28 mouse cellular contexts compared by ENCODE assay signal in the genomic region with DNA sequence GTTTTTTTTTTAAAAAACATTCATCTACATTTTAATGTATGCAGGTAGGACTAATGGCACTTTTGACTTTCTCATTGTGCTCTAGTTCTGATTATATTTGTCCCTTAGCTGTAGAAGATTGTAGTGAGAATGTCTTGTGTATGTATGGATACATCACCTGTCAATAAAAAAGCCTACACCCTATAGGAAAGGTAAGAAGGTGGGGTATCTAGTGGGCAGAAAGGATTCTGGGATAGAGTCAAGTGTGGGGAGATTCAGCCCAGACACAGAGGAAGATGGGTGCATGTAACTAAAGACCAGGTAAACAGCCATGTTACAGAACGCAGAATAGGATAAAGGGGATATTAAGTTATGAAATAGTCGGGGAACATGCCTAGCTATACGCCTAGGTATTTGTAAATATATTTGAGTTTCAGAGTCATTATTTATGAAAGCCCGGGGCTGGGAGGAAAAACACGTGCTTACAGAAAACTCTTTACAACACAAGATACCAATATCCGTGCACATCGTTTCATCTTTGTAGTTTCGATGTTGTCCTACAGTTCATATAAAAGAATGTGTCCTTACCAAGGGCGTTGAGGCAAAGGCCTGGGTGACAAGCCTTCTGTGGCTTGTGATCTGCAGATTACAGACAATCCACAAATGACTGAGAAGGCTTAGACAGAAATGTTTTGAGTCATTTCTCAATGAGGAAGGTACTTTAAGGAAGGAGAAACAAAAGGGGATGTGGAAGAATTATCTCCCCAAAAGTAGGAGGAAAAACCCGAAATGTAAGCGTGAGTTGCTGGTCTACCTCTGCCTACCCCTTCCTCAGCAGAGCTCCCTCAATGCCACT. TPM values are rescaled to one million over a fixed set of nuclear protein-coding genes. Genes with fewer than 3 reads are reported as not detected.
DNase-seq lines count a peak whose midpoint lies in the region; ATAC-seq and TF ChIP-seq lines count a peak whose summit lies in the region.
"Had no signal": no experiment of that assay in that cellular context is flagged by ENCODE, and none has a peak within 500 bp of the region (broad histone marks: within the 10 kb centered on the region; RNA-seq: fewer than 3 reads in every experiment).

No protein-coding gene starts in this region.

- H3K4me3 ChIP-seq in liver, embryonic 11.5 days (ENCODE audit: low read depth, low read length) = no peak overlapping the region
- no peak overlapping the region for H3K4me3 ChIP-seq in liver, postnatal 0 days (ENCODE audit: low read depth, low read length)
- H3K4me3 ChIP-seq: embryonic facial prominence, embryonic 12.5 days; forebrain, embryonic 12.5 days; gastrocnemius, adult 2 months; heart, embryonic 12.5 days; hindbrain, embryonic 10.5 days; layer of hippocampus, adult 2 months; limb, embryonic 13.5 days; neural tube, embryonic 12.5 days; stomach, embryonic 15.5 days had no signal

- DNase-seq in 416B (ENCODE audit: low read depth) = peak; percentile 28
- peak; percentile 89 for DNase-seq in MEL-GATA-1-ER (ENCODE audit: extremely low read depth, low read depth)
- DNase-seq in liver, embryonic 11.5 days (ENCODE audit: low spot score) = no peak
- no peak for DNase-seq in liver, postnatal 0 days
- no peak for DNase-seq in layer of hippocampus, postnatal 25 days (ENCODE audit: extremely low spot score in 1 of 2, low spot score in 1 of 2)
- no peak for DNase-seq in adrenal gland, postnatal 14 days
- no peak for DNase-seq in layer of hippocampus, adult 8-10 months (ENCODE audit: low spot score in 2 of 2)
- no peak for DNase-seq in right cerebral cortex, postnatal 25 days
- DNase-seq: adrenal gland, postnatal 25 days; B cell, adult 2 months; cerebellum, adult 11-12 months; cerebellum, postnatal 14 days; gastrocnemius, adult 2 months; heart, postnatal 10 days; kidney, postnatal 25 days; midbrain, embryonic 14.5 days; right cerebral cortex, postnatal 14 days; thymus, postnatal 36 days had no signal

- TF ChIP-seq CTCF in liver, postnatal 0 days (IDR thresholded peaks at IDR 0.05; ENCODE audit: low read depth) = no peak

- peaks cover 38% of the 10 kb centered on the region for H3K4me1 ChIP-seq in liver, embryonic 11.5 days (replicated peaks; ENCODE audit: control insufficient read depth, insufficient read depth, low read length)
- H3K4me1 ChIP-seq in liver, postnatal 0 days (ENCODE audit: insufficient read depth) = peaks cover 16% of the 10 kb centered on the region
- H3K4me1 ChIP-seq: limb, embryonic 13.5 days; neural tube, embryonic 12.5 days; stomach, embryonic 15.5 days had no signal

- no peak for ATAC-seq in liver, embryonic 11.5 days (replicated peaks; ENCODE audit: low FRiP score)
- ATAC-seq in liver, postnatal 0 days = no peak
- ATAC-seq: hindbrain, embryonic 16.5 days; intestine, embryonic 16.5 days had no signal

- H3K9ac ChIP-seq in liver, embryonic 11.5 days (ENCODE audit: low read depth, low read length) = no peak overlapping the region
- H3K9ac ChIP-seq in liver, postnatal 0 days (replicated peaks) = no peak overlapping the region
- H3K9ac ChIP-seq: embryonic facial prominence, embryonic 12.5 days; forebrain, embryonic 12.5 days; heart, embryonic 12.5 days; limb, embryonic 13.5 days; neural tube, embryonic 12.5 days; stomach, embryonic 15.5 days had no signal

- WGBS in liver, embryonic 11.5 days = 82% methylated on average over 11 of the region's 11 CpGs
- WGBS in liver, postnatal 0 days (ENCODE audit: insufficient replicate concordance) = 69% methylated on average over 11 of the region's 11 CpGs

- H3K27ac ChIP-seq in liver, embryonic 11.5 days (ENCODE audit: low read depth, low read length) = peak overlapping the region; percentile 92
- 0 out of 2 replicates have a peak overlapping the region, but pooled peaks have one; percentile 2 for H3K27ac ChIP-seq in liver, postnatal 0 days (ENCODE audit: low read depth)
- H3K27ac ChIP-seq: embryonic facial prominence, embryonic 12.5 days; forebrain, embryonic 12.5 days; gastrocnemius, adult 2 months; hindbrain, embryonic 10.5 days; layer of hippocampus, adult 2 months; limb, embryonic 13.5 days; neural tube, embryonic 12.5 days; stomach, embryonic 15.5 days had no signal

- H3K9me3 ChIP-seq in liver, embryonic 11.5 days (ENCODE audit: control insufficient read depth, low read length) = no peaks in the 10 kb centered on the region
- H3K9me3 ChIP-seq in liver, postnatal 0 days (ENCODE audit: low read length) = no peaks in the 10 kb centered on the region
- H3K9me3 ChIP-seq: embryonic facial prominence, embryonic 12.5 days; forebrain, embryonic 12.5 days; heart, embryonic 12.5 days; hindbrain, embryonic 10.5 days; limb, embryonic 13.5 days; neural tube, embryonic 12.5 days; stomach, embryonic 15.5 days had no signal

- TF ChIP-seq EP300 in liver, postnatal 0 days (IDR thresholded peaks at IDR 0.05; ENCODE audit: low read depth) = no peak

- no peaks in the 10 kb centered on the region for H3K36me3 ChIP-seq in liver, embryonic 11.5 days (ENCODE audit: control insufficient read depth, insufficient read depth, low read length)
- no peaks in the 10 kb centered on the region for H3K36me3 ChIP-seq in liver, postnatal 0 days (replicated peaks; ENCODE audit: insufficient read depth, low read length)
- H3K36me3 ChIP-seq: embryonic facial prominence, embryonic 12.5 days; forebrain, embryonic 12.5 days; heart, embryonic 12.5 days; hindbrain, embryonic 10.5 days; limb, embryonic 13.5 days; neural tube, embryonic 12.5 days; stomach, embryonic 15.5 days had no signal

- H3K4me2 ChIP-seq in liver, embryonic 11.5 days = no peak overlapping the region
- H3K4me2 ChIP-seq in liver, postnatal 0 days (ENCODE audit: low read depth, low read length) = no peak overlapping the region
- H3K4me2 ChIP-seq: embryonic facial prominence, embryonic 12.5 days; forebrain, embryonic 12.5 days; heart, embryonic 12.5 days; limb, embryonic 13.5 days; neural tube, embryonic 12.5 days; stomach, embryonic 15.5 days had no signal

- H3K27me3 ChIP-seq in liver, embryonic 11.5 days (replicated peaks; ENCODE audit: control insufficient read depth, insufficient read depth, low read length) = no peaks in the 10 kb centered on the region
- H3K27me3 ChIP-seq in liver, postnatal 0 days (ENCODE audit: insufficient read depth, low read length) = no peaks in the 10 kb centered on the region
- H3K27me3 ChIP-seq: embryonic facial prominence, embryonic 12.5 days; forebrain, embryonic 12.5 days; heart, embryonic 12.5 days; limb, embryonic 13.5 days; neural tube, embryonic 12.5 days; stomach, embryonic 15.5 days had no signal

RNA-seq across cellular contexts. Expression of gene Sod1, which starts 5.6 kb away (rescaled TPM):
- 1,899 and 2,008 TPM in 2 replicates for polyA plus RNA-seq in liver, embryonic 11.5 days (2014; fragmentation: Nextera tagmentation; extraction: Ambion mirVana)
- 1,398 and 1,474 TPM in 2 replicates for polyA plus RNA-seq in liver, postnatal 0 days (2015; fragmentation: Nextera tagmentation; extraction: Ambion mirVana)
- 100 to 1,000 TPM; 357 to 406 TPM for total RNA-seq in layer of hippocampus, postnatal 25 days (2021)
- 1,154 and 1,200 TPM in 2 replicates for total RNA-seq in adrenal gland, postnatal 14 days (2021)
- 100 to 1,000 TPM; 356 to 433 (median 388) TPM for total RNA-seq in layer of hippocampus, adult 8-10 months (2022)

Comparison
In these comparisons a context has a peak if more than half of its experiments do, and no peak if none do; other contexts are left out.
1. DNase-seq: peak in 416B (single experiment) and MEL-GATA-1-ER (single experiment); none in liver, embryonic 11.5 days (single experiment), liver, postnatal 0 days (single experiment), layer of hippocampus, postnatal 25 days (0 of 2), adrenal gland, postnatal 14 days (single experiment), layer of hippocampus, adult 8-10 months (0 of 2) and right cerebral cortex, postnatal 25 days (single experiment).